Mouse (Mus musculus): ENCODE measurements around the gene Shroom1.
"Not testable (repeated sequence)": the region's sequence is repeated elsewhere in the genome, so short reads cannot be mapped to it uniquely, and the experiment has no call there.

Shroom1 gene

DNA sequence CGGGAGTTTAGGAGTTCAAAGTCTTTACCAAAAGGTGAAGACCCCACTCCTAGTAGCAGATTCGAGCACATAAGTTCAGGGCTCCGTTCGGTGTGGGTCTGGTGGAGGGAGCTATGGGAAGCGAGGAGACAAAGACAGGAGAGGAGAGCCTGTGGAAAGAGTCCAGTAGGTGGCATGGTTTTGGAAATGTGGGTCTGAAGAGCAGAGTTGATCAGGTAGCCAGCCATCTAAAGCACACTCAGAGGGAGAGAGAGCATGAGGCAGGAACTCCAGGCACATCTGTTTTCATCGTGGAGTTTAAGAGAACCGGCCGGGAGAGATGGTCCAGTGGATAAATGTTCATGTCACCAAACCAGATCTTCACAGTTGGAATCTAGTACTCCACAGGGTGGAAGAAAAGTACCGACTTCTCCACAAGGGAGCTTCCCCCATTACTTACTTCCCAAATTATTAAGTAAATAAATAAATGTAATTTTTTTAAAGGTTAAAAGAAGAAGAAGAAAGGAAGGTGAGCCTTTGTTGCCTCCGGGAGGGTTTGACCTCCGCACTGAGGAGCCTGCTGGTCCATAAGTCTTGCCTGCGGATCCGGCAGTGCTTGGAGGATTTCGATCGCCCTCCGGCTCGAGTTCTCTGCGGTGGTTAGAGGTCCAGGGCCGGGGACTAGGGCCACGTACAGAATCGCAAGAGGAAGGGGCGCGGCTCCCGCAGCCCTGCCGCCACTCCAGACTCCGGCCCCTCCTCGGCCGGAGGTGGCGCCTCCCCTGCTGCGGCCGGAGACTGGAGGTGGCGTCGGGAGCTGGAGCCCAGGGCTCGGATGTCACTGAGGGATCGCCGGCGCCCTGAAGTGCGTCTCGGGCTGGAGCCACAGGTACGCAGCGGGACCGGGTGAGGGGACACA, at the start of gene Shroom1, which contains the start of gene Gm10447:
Shroom1 (plus strand) TSS at position 732 of the 898 bp plus-strand sequence.
Gm10447 (minus strand) TSS at position 637 of the 898 bp plus-strand sequence.
- CTCF ChIA-PET = interaction anchor here (0.6 kb wide), 1 partner anchor 11 kb away, joined by 14 read pairs; no protein-coding TSS in a partner anchor

DNA sequence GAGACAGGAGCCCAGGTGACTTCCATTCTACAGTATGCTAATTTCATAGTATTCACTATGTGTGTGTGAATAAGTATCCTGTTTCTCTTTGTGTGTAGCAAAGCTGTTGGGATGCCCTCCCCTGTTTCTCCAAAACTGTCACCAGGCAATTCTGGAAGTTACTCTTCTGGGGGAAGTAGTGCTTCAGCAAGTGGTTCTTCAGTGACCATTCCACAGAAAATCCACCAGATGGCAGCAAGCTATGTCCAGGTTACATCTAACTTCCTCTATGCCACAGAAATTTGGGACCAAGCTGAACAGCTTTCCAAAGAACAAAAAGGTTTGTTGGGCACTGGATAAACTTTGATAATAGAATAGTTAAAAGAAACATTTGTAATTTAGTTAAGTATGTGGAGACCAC, 45.3 kb upstream of the Shroom1 start:
- CTCF ChIA-PET = no interaction called here

DNA sequence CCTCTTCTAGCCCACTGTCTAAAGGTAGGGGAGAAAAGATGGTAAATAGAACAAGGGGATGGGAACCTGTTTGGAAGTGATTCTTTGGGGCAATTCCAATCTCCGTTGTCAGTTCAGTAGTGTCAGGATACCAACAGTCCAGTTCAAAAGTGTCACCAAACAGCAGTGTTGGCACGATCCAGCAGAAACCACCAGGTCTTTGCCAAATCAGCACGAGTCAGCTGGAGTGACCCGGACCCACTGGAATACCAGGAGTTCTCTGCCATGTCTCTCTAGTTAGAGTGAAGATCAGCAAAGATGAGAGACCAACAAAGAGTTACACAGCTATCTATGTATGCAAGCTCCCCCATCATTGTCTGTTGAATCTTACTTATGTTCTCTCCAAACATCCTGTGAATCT, 43.1 kb upstream of the Shroom1 start:
- CTCF ChIA-PET = no interaction called here

DNA sequence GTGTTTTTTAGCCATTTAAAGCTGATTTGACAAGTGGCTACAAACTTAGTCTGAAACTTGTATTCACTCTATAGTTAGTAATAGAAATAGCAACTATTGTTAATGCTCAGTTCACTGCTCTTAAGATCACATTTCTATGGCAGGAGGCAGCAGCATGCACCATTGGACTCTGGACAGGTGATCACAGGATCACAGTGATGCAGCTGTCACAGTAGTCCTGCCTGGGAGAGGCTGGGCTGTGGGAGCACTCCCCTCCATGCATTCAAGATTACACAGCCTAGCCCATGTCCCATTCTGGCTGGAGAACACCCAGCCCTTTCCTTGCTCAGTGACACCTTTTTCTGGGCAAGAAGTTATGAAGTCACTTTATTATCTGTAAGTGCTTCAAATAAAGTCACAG, 39.0 kb upstream of the Shroom1 start:
- CTCF ChIA-PET = no interaction called here

DNA sequence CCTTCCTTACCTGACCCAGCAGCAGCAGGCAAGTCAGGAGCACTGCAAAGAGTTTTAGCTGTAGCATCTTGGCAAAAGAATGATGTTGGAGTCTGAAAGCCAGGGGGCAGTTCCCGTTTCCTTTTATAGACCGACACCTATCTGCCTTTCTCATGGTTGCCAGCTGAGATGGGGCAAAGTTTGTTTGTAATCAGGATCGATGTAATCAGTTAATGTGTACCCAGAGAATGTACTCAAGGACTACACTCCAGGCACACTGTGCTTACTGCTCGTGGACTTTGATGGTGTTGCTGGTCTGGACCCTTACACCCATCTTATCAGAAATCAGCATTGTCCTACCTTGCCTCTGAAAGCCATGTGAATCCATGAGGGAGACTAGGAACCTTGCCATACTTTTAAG, 34.0 kb upstream of the Shroom1 start, which contains the start of gene Leap2:
Leap2 (minus strand) TSS at position 135 of the 400 bp plus-strand sequence.
- CTCF ChIA-PET = no interaction called here

DNA sequence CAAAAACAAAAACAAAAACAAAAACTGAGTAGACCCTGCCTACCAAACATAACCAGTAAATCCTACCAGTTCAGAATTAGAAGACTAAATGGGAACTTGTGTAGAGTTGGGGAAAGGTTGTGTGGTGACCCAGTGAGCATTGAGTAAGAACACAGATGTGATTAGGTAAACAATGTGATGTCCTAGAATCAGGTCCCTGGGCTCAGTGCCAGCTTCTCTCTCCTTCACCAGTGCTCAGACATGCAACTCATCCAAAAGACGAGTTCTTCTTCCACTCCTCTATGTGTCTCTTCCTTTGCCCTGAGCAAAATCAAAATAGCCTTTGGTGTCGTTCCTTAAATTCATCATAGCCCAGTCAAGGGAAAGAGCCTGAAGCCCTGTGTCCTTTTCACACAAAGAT, 32.2 kb upstream of the Shroom1 start:
- CTCF ChIA-PET = interaction anchor here (1.2 kb wide), 1 partner anchor 23 kb away, joined by 3 read pairs; no protein-coding TSS in a partner anchor

DNA sequence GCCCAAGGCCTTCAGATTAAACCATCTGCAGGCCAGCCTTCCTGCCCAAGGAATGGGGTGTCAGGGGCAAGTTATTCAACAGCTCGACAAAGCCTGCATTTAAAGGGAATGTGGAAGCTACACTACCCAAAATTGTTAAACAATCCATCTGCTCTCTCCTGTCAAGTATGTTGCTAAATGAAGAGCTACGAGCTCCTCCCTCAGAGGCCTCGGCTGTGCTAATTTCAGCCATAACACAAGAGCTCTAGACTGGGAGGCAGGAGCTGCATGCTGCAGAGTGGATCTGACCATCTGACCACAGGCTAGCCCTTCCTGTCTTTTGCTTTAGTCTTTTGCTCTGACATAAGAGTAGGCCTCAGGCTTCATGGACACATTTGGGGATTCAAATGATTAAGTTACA, 31.8 kb upstream of the Shroom1 start:
- CTCF ChIA-PET = interaction anchor here (1.2 kb wide), 1 partner anchor 24 kb away, joined by 3 read pairs; no protein-coding TSS in a partner anchor

DNA sequence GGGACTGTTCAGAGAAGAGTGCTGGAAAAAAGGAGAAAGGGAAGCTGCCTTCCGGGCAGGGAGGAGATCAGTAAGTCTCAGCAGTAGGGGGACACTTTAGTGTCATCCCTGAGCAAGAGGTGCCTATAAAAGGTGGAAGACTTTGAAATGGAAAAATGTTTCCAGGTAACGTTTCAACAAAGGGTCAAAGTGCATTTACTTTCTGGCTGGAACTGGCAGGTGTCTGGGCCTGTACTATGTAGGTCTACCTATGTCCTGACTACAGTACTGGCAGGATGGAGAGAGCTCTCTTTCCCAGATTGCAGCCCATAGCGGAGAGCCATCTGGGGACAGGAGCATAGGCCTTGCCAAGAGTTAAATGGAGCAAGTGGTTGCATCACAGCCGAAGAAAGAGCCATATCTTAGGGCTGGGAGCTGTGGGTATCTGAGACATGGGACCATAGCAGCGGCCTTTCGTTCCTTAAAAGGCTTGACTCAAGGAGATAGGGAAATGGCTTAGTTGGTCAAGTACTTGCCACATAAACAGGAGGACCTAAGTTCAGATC, 31.2 kb upstream of the Shroom1 start:
- CTCF ChIA-PET = interaction anchor here (1.2 kb wide), 1 partner anchor 24 kb away, joined by 3 read pairs; no protein-coding TSS in a partner anchor

DNA sequence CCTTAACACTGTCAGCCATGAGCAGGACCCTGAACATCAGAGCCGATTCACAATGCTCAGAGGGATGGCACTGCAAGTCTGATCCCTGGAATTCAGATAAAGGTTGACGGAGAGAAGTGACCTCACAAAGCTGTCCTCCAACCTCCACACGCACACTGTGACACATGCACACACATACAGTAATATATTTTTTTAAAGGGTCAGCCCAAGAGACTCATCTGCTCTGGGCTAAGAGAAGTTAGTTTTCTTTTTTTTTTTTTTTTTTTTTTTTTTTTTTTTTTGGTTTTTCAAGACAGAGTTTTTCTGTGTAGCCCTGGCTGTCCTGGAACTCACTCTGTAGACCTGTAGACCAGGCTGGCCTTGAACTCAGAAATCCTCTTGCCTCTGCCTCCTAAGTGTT, 30.1 kb upstream of the Shroom1 start:
- CTCF ChIA-PET = not testable (repeated sequence)

DNA sequence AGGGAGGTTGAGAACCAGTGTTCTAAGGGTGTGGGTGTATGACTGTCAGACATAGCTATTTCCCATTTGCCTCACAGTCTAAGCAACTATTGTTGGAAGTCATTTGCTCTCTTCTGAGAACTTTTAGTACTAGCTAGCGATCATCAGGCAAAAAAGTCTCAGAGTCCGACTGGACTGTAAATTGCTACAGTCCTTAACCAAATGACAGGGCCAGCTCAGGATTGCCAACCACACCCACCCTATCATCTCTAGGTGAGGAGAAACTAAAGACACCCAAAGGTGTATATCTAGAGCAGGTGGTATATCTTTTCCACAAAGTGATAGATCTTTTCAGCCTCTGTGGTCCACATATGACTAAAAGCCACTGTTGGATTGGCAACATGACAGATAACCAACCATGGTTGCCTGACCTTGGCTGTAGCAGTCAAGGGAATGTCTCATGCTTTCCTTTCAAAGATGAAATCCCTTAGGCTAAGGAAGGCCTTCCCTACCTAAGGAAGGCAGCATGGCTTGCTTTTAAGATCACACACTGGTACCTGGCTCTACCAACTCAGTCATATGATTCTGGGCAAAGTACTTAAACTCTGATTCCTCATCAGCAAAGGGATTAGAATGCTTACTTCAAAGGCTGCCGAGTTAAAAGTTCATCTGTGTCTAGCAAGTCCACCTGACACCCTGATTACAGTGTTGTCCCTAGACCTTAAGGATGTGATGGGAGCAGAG, 28.9 kb upstream of the Shroom1 start:
- CTCF ChIA-PET = no interaction called here

DNA sequence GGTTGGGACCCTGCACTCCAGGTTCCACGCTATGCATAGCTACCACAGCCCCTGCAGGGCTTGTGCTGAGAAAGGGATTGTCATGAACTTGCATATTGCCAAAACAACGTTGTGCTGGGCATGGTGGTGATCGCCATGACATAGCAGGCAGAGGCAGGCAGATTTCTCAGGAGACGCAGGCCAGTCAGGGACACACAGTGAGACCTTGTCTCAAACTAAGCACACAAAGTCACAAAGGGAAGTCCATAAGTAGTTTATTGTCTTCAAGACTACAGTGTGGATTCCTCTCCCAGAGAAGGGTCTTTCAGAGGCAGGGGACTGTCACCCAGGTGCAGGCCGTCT, 28.3 kb upstream of the Shroom1 start:
- CTCF ChIA-PET = no interaction called here

DNA sequence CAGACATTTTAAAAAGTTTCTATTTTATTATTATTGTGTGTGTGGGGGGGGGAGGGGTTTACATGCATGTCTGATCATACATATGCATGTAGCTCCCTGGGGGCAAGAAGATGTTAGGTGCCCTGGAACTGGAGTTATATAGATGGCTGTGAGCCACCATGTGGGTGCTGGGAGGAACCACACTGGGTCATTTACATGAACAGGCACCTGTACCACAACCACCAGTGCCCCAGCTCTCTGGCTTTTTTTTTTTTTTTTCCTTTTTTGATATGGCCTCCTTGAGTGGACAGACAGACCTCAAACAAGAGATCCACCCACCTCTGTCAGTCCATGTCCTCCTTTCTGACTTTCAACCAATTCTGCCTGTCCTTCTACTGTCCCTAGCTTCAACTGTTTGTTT, 27.8 kb upstream of the Shroom1 start:
- CTCF ChIA-PET = interaction anchor here (0.6 kb wide), 1 partner anchor 510 kb away, joined by 4 read pairs; no protein-coding TSS in a partner anchor

DNA sequence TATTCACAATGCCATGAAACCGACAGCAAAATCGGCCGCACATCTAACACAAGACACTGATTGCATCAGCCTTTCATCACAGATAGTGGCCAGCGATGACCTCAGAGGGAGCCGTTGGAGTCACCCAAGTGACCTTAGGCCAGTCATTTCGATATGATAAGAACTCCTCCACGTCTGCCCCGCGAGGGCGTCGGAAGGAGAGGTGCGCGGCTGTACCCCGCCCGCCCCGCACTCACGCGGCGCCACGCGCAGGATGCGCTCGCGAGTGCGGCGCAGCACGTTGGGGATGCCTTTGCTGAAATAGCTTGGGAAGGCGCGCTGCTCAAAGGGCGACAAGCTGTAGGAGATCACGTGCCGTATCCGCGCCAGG, 26.7 kb upstream of the Shroom1 start:
- CTCF ChIA-PET = no interaction called here

DNA sequence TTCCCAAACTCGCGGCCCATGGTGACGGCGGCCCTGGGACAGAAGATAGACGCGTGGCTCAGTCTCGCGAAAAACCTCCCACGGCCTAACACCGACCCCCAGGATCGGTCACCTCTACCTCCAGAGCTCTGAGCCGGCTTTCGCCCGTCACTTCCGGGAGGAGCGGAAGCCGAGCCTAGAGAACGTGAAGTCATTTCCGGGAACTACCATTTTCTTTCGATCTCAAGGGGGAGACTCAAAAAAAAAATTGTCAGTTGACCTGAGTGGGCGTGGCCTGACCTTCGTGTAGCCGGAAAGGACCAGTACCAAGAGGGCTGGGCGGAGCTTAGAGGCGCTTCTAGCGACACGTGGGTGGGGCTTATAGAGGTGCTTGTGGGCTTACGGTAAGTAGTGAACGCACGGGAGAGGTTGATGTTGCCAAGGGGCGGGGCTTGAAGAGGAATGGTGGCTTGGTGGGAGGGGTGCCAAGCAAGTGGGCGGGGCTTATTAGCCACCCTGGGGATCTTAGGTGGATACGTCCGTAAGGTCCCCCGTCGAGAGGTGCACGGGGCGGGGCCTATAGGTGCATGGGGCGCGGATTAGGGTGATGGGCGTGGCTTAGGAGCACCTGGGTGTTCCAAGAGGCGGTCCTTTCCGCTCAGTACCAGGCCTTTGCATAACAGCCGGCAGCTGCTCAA, 26.2 kb upstream of the Shroom1 start, which contains the start of the genes Uqcrq and Gdf9:
Uqcrq (minus strand) TSS at position 162 of the 677 bp plus-strand sequence.
Gdf9 (plus strand) TSS at position 354 of the 677 bp plus-strand sequence.
- CTCF ChIA-PET = interaction anchor here (0.6 to 1.3 kb wide), 2 partner anchors 11 to 129 kb away, joined by 3 read pairs; no protein-coding TSS in a partner anchor

DNA sequence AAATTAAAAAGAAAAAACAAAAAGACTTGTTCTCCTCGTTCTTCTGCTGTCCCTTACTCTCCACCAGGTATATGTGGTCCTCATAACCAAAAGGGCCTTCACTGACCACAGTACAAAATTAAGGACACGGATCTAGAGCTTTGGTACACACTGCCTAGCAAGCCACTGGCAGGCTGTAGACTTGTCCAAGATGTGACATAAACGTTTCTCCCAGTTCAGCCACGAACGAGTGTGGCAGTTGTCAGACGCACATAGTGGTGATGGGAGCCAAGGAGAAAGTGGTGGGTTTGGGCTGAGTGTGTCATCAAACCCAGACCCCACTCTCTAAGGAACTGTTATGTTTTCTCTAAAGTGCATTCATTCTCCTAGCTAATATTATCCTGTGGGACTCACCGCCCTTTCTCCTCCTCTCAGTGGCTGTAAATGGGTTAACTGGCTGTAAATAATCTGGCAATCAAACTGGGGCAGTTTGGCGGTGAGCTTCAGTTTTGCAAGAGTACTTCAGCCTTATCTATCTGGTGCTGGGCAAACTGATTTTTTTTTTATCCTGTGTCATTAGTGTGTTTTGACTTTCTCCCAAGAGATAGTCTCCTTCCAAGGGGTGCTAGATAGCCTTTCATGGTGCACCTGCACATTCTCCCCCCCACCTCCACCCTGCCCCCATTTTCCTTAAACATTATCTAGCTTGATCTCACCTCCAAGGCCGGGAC, 25.5 kb upstream of the Shroom1 start:
- CTCF ChIA-PET = interaction anchor here (0.8 to 1.3 kb wide), 2 partner anchors 10 to 419 kb away, joined by 3 to 4 read pairs; no protein-coding TSS in a partner anchor

DNA sequence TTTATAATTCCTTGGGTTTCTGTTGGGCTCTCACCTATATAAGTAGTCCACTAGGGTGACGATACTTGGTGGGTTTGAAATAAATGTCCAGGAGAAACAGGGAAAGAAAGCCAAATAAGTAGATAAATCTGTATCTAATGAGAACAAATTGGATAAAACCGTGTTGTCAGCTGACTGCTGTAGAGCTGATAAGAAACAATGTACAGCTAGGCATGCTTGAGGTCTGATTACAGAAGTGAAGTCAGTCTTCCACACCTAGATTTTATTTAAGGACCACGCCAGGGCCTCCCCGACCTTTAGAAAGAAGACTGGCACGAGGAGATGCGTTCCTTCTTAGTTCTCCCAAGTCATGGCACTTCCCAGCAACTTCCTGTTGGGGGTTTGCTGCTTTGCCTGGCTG, 23.9 kb upstream of the Shroom1 start:
- CTCF ChIA-PET = no interaction called here

DNA sequence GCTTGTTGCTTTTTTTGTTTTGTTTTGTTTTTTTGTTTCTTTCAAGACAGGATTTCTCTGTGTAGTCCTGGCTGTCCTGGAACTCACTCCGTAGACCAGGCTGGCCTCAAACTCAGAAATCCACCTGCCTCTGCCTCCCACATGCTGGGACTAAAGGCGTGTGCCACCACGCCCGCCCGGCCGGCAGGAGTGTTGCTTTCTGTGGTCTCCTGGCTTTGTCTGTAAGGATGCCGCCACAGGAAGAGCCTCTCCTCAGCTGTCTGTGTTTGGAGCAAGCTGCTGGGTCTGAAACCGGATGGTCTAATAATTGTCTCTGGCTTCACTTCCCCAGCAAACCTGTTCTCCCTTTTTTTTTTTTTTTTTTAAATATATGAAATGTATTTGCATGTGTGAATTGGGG, 21.5 kb upstream of the Shroom1 start:
- CTCF ChIA-PET = no interaction called here

DNA sequence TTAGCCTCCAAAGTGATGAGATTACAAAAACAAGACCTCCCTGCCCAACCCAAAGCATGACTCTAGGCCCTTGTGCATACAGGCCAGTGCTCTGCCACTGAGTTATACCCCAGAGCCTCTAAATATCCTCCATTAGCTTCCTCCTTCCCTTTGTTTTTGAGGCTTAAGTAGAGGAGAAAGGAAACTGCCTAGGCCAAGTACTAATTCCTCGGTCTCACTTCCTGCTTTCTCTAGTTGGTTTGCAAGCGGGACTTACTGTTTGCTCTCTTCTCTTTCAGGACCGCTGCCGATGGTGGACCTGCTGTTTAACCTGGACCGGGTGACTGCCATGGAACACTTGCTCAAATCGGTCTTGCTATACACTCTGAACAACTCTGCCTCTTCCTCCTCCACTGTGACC, 20.7 kb upstream of the Shroom1 start:
- CTCF ChIA-PET = no interaction called here

DNA sequence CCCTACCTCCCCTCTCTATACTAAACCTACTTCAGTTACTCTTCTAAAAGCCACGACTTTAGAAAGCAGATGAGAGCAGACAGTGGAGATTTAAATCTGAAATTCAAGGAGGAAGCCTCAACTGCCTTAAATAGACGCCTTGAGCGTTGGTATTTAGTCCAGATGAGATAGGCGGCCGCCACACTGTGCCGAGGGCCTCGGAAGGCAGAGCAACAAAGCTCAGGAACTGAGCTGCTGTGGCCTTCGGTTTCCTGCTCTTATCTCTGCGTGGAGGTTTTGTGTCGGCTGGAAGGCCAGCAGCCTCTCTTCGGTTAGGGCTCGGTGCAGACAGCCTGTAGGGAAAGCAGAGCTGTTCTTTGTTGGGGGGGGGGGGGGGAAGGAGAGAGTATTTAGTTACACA, 15.1 kb upstream of the Shroom1 start:
- CTCF ChIA-PET = interaction anchor here (1.0 kb wide), 1 partner anchor 11 kb away, joined by 3 read pairs; the partner anchor contains the start of gene Gdf9

DNA sequence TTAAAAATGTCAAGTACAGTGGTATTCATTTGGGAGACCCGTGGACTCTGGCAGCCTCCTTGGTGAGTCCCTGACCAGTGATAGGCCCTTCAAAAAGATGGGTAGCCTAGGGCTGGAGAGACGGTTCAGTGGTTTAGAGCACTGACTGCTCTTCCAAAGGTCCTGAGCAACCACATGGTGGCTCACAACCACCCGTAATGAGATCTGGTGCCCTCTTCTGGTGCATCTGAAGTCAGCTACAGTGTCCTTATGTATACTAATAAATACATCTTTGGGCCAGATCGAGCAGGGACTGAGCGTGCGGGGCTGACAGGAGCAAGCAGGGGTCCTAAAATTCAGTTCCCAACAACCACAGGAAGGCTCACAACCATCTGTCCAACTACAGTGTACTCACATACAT, 13.1 kb upstream of the Shroom1 start:
- CTCF ChIA-PET = no interaction called here

DNA sequence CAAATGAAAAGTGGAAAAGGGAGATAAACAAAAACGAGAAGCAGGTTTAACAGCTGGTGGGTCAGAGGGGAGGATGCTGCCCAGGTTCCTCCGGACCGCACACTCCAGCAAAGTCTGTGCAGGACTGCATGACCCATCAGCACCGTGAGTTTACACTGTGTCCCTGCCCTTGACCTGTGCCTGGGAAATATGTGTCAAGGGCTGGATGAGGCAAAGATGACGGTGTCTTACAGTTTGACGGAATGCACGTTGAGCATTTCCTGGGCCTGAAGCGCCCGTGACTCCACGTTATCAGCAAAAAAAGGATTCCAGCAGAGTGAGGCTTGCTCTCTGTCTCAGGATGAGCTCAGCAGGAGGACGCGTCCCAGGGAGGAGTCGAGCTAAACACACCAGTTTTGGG, 11.4 kb upstream of the Shroom1 start:
- CTCF ChIA-PET = interaction anchor here (0.5 kb wide), 1 partner anchor 91 kb away, joined by 3 read pairs; no protein-coding TSS in a partner anchor

Data from spleen, embryonic (tissue).